Mouse (Mus musculus) hindlimb bud, embryonic 11.5 days (tissue): ENCODE data around the gene Smyd3.
"Not testable (repeated sequence)": the region's sequence is repeated elsewhere in the genome, so short reads cannot be mapped to it uniquely, and the experiment has no call there.

Experiments
- DNase-seq: peaks from one replicate; pipeline ENCODE4 v3.0.0-alpha.2; 2012; ENCODE audit warnings: low read depth, low spot score; ENCODE audit errors: extremely low spot score

Smyd3 gene

DNA sequence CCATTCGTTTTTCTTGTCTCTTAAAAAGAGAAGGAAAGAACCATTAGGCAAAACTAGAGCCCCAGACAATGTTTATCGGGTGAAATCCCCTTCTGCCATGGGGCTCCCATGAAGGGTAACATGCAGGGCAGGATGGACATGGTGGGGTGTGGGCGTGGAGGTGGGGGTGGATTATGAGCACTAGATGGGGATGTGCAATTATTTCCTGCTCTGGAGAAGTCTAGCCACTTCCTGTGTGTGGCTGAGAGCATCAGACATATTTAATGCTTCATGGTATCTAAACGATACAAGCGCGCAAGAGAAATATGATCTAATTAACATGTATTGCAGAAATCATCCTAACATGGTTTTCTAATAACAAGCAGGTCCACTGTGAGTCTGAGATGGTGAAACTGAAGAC is 334.3 kb downstream of the Smyd3 start:
- no peak for DNase-seq

DNA sequence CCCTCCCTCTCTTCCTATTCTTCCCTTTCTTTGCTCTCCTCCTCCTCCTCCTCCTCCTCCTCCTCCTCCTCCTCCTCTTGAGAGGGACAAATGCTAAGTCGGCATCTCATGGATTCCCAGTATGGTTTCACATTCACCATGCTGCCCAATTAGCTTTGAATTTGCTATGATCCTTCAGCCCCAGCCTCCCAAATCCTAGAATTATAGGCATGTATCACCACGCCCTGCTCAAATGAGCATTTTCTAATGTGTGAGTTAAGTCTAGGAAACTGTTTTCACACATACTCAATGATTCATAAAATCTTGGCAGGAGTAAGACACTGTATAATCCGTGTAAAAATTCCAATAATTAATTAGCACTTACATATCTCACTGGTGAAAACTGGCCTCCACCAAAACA is 337.3 kb downstream of the Smyd3 start:
- no peak for DNase-seq

DNA sequence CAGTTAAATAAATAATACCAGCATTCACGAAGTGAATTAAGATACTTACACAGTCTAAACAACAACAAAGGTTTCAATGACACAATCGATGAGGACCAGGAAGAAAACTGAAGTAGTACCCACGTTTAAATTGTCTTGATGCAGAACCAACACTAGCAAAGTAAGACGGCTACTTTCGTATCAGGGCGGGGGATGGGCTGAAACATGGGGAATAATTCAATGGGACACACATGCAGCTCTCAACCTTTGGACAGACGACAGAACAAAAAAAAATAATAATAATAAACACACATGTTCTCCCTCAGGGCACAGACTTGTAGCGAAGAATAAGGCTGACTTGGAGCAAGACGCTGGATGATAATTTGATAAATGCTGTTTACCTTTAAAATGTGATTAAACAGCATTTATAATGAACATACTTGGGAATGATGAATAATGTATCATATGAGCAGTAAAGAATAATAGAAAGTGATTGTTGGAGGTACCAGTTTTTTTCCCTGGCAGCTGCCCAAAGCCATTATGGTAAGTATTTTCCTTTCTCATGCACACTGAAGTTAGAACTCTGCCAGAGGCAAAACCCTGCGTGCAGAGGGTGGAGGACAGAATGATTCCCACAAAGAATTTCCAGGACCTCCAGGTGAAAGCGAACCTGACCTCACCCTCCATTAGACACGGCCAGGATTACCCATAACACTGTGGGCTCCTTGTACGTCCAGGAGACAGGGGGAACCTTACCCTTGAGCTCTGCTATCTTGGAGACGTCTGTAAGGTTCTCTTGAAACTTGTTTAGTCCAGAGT is 340.8 kb downstream of the Smyd3 start:
- no peak for DNase-seq

DNA sequence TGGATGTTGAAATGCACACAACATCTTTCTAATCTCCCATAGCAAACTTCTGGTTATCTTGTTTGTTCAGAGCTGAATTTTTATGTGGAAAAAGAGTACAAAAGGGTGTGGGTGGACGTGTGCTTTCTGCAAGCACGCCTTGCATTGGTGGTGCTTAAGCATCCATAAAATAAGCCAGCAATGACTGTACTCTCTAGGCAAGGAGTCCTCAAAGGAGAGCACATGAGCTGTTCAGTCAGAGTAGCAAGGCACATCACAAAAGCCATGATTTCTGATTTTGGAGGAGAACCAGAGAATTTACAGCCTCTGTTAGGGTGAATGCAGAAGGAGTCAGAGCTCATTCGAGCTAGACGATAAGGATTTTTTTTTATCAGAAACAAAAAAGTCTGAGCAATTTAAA is 343.6 kb downstream of the Smyd3 start:
- DNase-seq: no peak

DNA sequence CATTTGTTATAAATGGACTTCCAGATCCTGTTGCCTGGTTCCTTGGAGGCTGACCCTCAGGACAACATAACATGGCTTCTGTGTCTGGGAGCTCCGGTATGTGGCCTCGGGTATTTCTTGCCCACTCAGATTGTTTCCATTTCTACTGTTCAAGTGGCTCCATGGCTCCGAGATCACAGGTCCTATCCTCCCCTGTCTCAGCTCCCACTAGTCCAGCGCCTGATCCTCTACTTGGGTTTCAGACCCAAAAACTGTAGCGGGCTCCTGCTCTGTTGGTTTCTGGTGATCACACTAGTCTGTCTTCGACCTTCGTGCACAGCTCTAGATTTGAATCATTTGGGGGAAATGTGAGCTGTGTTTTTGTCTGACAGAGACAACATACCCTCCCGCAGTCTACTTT is 347.3 kb downstream of the Smyd3 start:
- DNase-seq: no peak

DNA sequence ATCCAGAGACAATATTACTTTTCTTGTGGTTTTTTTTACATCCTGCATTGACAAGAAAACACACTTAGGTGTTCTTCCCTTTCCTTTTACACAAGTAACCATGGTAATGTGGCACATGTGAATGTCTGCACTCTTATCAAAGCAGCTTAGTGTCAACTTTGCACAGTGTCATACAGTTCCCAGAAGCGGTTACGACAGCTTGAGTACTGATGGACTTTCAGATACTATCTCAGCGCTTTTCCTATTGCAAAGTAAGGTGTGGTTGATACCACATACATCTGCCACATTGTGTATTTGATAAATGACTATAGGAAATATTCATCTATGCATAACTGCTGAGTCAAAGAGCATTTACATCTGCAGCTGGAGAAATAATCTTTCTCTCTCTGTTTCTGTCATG is 348.1 kb downstream of the Smyd3 start:
- DNase-seq: no peak

DNA sequence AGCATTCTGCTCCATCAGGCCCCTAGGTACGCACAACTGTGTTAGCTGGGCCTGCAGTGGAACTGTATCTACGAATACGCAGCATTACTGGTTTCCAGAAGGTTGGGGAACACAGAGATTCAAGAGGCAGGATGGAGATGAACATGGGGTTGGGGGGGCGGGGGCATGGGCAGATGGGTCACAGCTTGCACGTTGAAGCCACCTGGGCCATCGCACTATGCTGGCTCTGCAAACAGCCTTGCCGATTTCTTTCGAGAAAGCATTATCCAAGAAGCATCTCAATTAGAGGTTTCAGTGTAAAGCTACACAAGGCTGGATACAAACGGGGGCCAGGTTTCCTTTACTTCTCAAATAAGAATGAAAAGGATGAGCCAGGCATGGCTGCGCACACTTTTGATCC is 348.7 kb downstream of the Smyd3 start:
- no peak for DNase-seq

DNA sequence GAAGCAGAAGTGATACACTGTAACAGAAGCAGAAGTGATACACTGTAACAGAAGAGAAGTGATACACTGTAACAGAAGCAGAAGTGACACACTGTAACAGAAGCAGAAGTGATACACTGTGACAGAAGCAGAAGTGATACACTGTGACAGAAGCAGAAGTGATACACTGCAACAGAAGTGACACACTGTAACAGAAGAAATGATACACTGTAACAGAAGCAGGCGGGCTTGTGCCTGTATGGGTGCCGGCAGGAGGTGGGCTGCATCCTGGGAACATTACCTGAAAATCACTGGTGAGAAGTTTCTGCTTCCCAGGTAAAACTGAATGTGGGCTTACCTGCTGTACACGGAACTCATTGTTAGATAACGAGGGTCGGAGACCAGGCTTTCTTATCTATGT is 353.6 kb downstream of the Smyd3 start:
- DNase-seq: not testable (repeated sequence)

DNA sequence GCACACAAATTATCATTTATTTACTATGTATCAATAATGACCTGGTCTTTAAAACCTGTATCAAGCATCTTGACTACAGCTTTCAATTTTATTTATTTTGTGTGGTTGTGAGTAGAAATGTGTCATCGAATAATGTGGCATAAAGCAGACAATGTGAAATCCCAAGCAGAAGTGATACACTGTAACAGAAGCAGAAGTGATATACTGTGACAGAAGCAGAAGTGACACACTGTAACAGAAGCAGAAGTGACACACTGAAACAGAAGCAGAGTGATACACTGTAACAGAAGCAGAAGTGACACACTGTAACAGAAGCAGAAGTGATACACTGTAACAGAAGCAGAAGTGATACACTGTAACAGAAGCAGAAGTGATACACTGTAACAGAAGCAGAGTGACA is 355.1 kb downstream of the Smyd3 start:
- not testable (repeated sequence) for DNase-seq

DNA sequence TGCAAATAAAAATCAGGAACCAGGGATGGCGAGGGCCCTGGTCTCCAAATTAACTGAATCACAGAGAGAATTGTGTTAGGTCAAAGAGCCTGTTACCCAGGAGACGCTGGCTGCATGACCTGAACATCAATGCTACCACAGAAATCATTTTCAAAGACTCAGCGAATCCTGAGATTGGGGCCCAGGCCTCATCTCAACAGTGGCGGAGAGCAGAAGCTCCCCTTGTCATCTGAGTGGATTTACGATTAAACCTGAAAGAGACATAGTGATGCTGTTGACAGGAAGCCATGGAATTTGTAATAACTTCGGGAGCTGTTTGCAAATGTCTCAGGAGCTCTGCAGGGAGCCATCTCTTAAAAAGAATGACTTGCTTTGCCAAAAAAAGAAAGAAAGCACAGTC is 355.9 kb downstream of the Smyd3 start:
- DNase-seq: no peak

DNA sequence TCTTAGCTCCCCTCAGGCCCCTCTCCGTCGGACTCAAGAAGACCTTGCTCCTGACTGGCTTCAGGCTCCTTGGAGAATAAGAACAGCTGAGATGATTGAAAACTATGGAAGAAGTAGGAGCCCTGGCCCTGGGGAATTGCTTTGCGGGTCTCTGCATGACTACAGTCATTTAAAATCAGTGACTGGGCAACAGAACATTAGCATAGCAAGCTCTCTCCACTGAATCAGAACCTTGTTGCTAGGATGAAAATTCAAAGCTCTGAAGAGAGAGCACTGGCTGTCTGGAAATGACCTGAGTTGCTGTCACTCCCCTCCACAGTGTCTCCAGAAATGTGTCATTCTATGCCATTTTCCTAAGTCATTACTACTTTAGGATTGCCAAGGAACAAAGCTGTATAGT is 357.1 kb downstream of the Smyd3 start:
- no peak for DNase-seq

DNA sequence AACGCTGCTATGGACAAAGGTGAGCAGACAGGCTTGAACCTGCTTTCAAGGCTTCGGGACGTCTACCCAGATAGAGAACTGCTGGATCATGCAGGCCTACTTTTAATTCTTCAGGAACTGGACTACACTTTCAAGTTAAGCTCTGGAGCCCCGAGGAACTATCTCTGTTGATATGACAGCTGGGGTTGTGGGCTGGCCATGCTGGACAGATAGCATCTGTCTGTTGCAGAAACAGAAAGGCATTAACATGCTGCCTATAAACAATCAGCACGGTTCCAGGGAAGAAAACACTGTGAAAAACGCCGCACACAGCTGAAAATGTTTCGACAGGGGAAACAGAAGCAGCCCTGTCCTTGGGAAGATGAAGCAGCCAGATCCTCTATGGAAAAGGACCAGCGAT is 365.5 kb downstream of the Smyd3 start:
- DNase-seq: no peak

DNA sequence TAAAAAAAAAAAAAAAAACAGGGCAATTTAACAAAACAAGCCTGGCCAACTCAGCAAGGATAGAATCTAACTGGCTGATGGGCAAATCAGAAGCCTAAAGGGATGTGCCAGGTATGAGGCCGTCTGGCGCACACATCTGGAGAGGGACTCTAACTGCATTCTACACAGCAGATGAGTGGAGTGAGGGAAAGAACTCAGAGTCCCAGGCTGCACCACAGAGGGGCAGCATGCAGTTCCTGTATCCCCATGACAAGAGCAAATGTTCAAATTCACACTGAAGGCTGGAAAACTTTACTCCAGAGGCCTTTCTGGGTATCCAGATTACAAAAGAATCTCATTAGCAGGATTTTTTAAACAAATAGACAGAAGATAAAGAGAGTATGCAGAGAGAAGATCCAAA is 366.6 kb downstream of the Smyd3 start:
- no peak for DNase-seq

DNA sequence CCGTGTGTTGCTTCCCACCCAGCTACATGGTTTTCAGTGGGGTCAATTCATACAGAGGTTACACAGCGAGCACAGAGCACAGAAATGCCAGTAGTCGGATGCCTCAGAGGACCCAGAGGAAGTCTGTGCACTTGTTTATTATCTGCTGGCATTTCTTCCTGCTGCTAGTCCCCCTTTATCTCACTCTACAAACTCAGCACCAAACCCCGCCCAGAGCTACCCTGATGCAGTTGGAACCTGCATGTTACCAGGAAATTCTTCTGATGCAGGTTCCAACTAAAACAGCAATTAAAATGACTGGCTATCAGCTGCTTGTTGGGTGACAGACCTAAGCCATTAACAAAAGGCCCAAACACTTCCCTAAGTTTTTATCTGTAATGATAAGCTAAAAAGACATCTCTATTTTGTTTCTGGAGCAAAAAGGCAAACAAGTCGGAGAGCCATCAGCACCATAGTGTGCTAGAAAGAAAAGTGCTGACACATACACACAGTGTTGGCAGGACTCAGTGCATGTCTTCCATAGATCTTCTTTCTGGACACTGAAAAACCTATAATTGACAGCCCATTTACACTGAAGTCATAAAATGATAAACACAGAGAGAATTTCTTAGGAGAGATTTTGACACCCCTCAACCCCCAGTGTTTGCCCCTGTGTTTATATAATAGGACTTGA is 368.2 kb downstream of the Smyd3 start:
- no peak for DNase-seq

DNA sequence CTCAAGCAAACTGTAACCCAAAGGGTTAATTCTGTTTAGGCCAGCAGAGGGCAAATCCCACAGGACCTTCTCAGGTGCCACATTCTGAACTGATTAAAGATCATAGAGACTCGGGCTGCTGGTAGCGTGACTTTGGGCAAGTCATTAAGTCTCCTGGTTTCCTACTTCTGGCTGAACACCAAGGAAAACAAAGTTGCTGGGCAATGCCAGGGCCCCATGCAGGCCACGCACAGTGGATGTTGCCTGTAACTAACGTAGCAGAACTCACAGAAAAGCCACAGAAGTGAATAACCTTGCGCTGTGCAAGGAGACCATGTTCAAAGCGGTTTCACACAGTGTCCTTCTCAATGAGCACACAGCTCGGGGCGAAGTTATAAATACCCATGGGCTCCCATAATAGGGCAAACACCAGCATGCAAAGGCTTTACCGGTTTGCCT is 371.1 kb downstream of the Smyd3 start:
- DNase-seq: peak; percentile 52

DNA sequence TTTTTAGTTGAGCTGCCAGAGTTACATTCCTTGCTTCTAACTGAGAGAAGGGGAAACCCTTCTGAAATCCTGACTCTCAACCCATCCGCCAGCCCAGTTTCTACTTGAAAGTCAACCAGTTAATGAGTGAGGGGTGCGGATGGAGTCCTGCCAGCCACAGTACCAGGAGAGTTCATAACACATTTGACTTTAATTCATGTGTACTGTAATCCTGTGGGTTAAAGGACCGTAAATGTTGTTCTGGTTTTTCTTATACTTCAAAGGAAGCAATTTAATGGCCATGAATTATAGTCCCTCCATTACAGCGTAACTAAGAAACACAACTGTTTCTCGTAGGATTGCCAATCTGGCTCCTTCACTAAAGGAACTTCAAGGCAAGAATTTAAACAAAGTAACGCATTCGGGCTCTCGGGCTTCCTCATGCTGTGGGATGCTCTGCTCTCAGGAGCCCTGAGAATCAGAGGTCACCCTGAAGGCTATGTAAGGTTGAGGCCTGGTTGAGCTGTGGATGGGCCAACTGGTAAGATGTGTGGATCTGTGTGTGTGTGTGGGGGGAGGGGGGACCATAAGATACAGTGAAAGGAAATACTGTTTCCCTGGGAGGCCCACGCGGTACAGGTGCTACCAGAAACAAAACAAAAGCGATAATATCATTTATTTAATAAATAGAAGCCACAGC is 374.5 kb downstream of the Smyd3 start:
- peak; percentile 85 for DNase-seq

DNA sequence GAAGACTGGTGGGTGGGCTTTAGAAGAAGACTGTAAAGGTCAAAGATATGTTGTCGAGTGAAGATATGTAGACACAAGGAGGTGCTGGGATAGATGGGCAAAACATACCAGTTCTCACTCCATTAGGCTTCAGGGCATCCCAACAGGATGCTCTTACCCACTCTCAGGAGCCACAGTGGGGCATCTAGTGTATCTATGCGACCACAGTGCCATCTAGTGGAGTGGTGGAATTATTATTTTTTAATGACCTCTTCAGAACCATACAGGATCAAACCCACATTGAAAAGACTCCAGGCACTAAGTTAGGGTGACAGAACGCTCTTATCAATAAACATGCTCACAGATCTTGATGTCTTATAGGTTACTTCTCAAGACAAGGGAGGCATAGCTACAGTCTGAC is 375.7 kb downstream of the Smyd3 start:
- DNase-seq: peak; percentile 72

DNA sequence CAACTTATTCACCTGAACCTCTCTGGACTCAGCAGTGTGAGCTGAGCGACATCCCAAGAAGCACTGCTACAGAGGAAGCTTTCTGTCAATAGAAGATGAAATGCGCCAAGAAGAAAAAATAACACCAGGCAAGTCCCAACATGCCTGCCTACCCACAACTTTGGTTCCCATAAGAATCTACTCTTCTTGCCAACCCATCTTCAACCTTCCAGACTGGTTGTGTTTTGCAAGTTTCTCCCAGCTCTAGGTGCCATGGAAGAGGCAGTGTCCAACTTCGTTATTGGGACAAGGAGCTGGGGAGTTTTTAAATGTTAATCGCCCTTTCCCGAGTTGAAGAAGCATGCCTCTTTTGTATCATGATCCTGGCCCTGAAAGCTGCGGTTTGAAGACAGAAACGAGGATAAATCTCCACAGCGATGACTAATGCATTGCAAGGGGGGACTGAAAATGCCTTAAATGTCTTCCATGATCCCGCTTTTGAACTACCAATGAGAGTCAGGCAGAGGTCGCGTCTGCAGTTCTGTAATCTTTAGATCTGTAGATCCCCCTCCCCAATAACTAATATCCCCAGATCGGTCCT is 376.7 kb downstream of the Smyd3 start:
- no peak for DNase-seq

DNA sequence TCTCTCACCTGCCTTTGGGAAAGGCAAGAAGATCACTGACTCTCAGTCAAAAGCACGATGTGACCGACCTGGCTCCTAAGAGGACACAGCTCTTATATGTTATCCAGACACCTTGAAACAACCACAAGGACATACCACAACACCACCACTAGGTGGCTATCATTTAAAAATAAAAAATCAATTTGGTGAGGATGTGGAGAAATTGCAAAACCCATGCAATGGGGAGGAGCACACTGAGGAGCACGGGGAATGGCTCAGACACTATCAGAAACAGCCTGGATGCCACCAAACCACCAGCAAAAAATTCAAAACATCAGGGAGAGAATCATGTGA is 380.7 kb downstream of the Smyd3 start:
- no peak for DNase-seq

DNA sequence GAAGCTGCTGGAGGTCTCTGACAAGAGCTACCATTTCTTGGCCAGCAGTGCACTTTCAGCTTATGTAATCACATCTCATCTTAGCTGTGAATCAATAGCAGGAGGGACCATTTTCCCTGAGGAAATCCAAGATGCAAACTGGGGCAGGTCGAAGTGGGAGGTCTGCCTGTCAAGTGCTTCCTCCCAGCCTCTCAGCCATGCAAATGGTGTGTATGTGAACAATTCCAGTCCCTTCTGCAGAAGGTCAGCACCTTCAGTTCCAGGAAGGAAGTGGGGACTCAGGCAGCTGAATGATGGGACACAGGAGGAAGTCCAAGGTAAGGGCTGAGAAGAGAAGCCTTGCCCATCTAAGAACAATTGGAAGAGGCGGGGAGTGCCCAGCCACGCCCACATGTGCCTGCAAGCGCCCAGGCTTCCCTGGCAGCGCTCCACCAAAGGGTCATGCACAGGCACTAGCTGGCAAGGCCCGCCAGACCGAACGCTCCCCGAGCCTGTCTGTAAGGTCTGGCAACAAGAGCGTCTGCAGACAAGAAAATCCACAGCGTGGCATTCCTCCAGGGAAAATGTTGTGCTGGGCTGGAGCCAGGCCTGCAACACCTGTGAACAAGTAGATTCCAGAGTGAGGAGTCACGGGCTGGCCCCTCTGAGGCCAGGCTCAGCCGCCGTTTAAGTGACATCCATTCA is 381.2 kb downstream of the Smyd3 start:
- DNase-seq: no peak

DNA sequence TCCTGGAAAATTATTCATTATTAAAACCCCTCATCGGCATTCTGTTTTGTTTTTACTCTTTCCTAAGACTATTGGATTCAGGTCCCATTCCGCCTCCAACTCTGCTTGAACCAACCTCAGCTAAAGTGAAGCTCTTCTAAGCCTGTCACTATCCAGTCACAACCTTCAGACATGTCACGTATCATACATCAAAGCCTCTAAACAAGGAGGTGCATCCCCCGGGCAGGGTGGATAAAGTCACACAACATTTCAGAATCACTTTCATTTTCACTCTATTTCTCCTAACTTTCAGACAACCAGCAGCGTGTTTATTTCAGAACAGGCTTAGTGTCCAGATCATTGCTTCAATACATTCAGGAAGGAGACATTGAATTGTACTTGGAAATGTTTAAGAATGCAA is 387.8 kb downstream of the Smyd3 start:
- DNase-seq: no peak
